Mouse (Mus musculus) MEL (cell line): ENCODE results near the gene Casp6. TPM values are rescaled to one million over a fixed set of nuclear protein-coding genes. Genes with fewer than 3 reads are reported as not detected.

Experiments used
- DNase-seq: peaks from one replicate; pipeline ENCODE4 v3.0.0; 2011; ENCODE audit warnings: low read depth, low spot score
- H3K27ac ChIP-seq: 2 replicates; pipeline ENCODE4 v1.5.1; 2012; ENCODE audit warnings: low read depth, mild to moderate bottlenecking, control low read depth, low read length, moderate library complexity; ENCODE audit not compliant: control insufficient read depth
- H3K27me3 ChIP-seq, 2 experiments: fragments of 150-350 bp in 1 of 2; sonication (generic) in 1 of 2; 2 replicates each; pipeline ENCODE4 v1.6.1; 2012; ENCODE audit warnings: low read length in 2 of 2, mild to moderate bottlenecking in 2 of 2, improper control_type of control experiment in 1 of 2, moderate library complexity in 1 of 2; ENCODE audit not compliant: insufficient read depth in 2 of 2, control insufficient read depth in 1 of 2
- H3K36me3 ChIP-seq, 2 experiments: 2 replicates each; pipeline ENCODE4 v1.6.1; 2012 to 2014; ENCODE audit warnings: low read length in 2 of 2, improper control_type of control experiment in 1 of 2, inconsistent platforms in 1 of 2, mild to moderate bottlenecking in 1 of 2; ENCODE audit not compliant: insufficient read depth in 2 of 2, control insufficient read depth in 1 of 2
- H3K4me1 ChIP-seq, 2 experiments: fragments of 150-350 bp in 1 of 2; sonication (generic) in 1 of 2; 2 replicates each; pipeline ENCODE4 v1.6.1; 2012; ENCODE audit warnings: low read length in 2 of 2, improper control_type of control experiment in 1 of 2, mild to moderate bottlenecking in 1 of 2; ENCODE audit not compliant: insufficient read depth in 2 of 2, control insufficient read depth in 1 of 2
- H3K4me3 ChIP-seq, 2 experiments: fragments of 150-350 bp in 1 of 2; sonication (generic) in 1 of 2; 2 replicates each; pipeline ENCODE4 v1.5.1; 2012; ENCODE audit warnings: low read depth in 2 of 2, low read length in 2 of 2, mild to moderate bottlenecking in 2 of 2, moderate library complexity in 2 of 2, control low read depth in 1 of 2, improper control_type of control experiment in 1 of 2; ENCODE audit not compliant: control insufficient read depth in 1 of 2, insufficient read depth in 1 of 2
- H3K79me2 ChIP-seq: 2 replicates; pipeline ENCODE4 v1.6.1; 2012; ENCODE audit warnings: mild to moderate bottlenecking, low read length, moderate library complexity; ENCODE audit not compliant: control insufficient read depth, poor library complexity, insufficient read depth
- H3K9ac ChIP-seq: 2 replicates; pipeline ENCODE4 v1.6.1; 2012; ENCODE audit warnings: low read depth, mild to moderate bottlenecking, control low read depth, low read length, moderate library complexity; ENCODE audit not compliant: control insufficient read depth, poor library complexity, severe bottlenecking
- H3K9me3 ChIP-seq: fragments of 150-350 bp; sonication (generic); replicated peaks from 2 replicates; pipeline ENCODE4 v1.6.1; 2012; ENCODE audit warnings: mild to moderate bottlenecking, low read length, improper control_type of control experiment, moderate library complexity; ENCODE audit not compliant: insufficient read depth
- CHD1 ChIP-seq: IDR thresholded peaks from 2 replicates; pipeline ENCODE4 v1.6.1; 2012; ENCODE audit warnings: low read depth, mild to moderate bottlenecking, inconsistent platforms, low read length, improper control_type of control experiment
- CHD2 ChIP-seq: IDR thresholded peaks from 2 replicates; pipeline ENCODE4 v1.6.1; 2011; ENCODE audit warnings: low read length, improper control_type of control experiment
- E2F4 ChIP-seq: IDR thresholded peaks from 2 replicates; pipeline ENCODE4 v1.6.1; 2011; ENCODE audit warnings: low read depth, low read length, improper control_type of control experiment, borderline replicate concordance
- ELF1 ChIP-seq: IDR thresholded peaks from 2 replicates; pipeline ENCODE4 v1.6.1; 2014; ENCODE audit warnings: low read depth, mild to moderate bottlenecking, inconsistent platforms, low read length, improper control_type of control experiment, moderate library complexity
- GABPA ChIP-seq: IDR thresholded peaks from 2 replicates; pipeline ENCODE4 v1.6.1; 2012; ENCODE audit warnings: low read depth, mild to moderate bottlenecking, inconsistent platforms, low read length, improper control_type of control experiment, moderate library complexity
- HCFC1 ChIP-seq: IDR thresholded peaks from 2 replicates; pipeline ENCODE4 v1.6.1; 2012; ENCODE audit warnings: low read depth, mild to moderate bottlenecking, inconsistent platforms, low read length, improper control_type of control experiment, moderate library complexity
- KAT2A ChIP-seq: conservative IDR thresholded peaks from 2 replicates; pipeline ENCODE4 v1.6.1; 2012; ENCODE audit warnings: low read depth, low read length, improper control_type of control experiment, inconsistent platforms
- MAX ChIP-seq: IDR thresholded peaks from 2 replicates; pipeline ENCODE4 v1.6.1; 2011; ENCODE audit warnings: low read length, improper control_type of control experiment
- MAZ ChIP-seq: IDR thresholded peaks from 2 replicates; pipeline ENCODE4 v1.6.1; 2012; ENCODE audit warnings: low read depth, mild to moderate bottlenecking, inconsistent platforms, low read length, improper control_type of control experiment
- MYC ChIP-seq: IDR thresholded peaks from 2 replicates; pipeline ENCODE4 v1.6.1; 2011; ENCODE audit warnings: low read depth, mild to moderate bottlenecking, low read length, improper control_type of control experiment, moderate library complexity
- NRF1 ChIP-seq: IDR thresholded peaks from 2 replicates; pipeline ENCODE4 v1.6.1; 2014; ENCODE audit warnings: low read depth, mild to moderate bottlenecking, inconsistent platforms, low read length, improper control_type of control experiment, moderate library complexity; ENCODE audit not compliant: poor library complexity, insufficient read depth, severe bottlenecking
- POLR2AphosphoS5 ChIP-seq: IDR thresholded peaks from 2 replicates; pipeline ENCODE4 v1.6.1; 2012; ENCODE audit warnings: low read depth, borderline replicate concordance, mild to moderate bottlenecking, inconsistent platforms, low read length, moderate library complexity, mixed read lengths
- SIN3A ChIP-seq: IDR thresholded peaks from 2 replicates; pipeline ENCODE4 v1.6.1; 2012; ENCODE audit warnings: low read length, improper control_type of control experiment, inconsistent platforms
- TAL1 ChIP-seq: IDR thresholded peaks from 2 replicates; pipeline ENCODE4 v1.6.1; 2012; ENCODE audit warnings: mild to moderate bottlenecking, inconsistent platforms, low read length, moderate library complexity, mixed read lengths
- UBTF ChIP-seq: IDR thresholded peaks from 2 replicates; pipeline ENCODE4 v1.6.1; 2012; ENCODE audit warnings: low read depth, mild to moderate bottlenecking, inconsistent platforms, low read length, improper control_type of control experiment, moderate library complexity, borderline replicate concordance; ENCODE audit not compliant: insufficient read depth
- ZC3H11A ChIP-seq: IDR thresholded peaks from 2 replicates; pipeline ENCODE4 v1.6.1; 2012; ENCODE audit warnings: low read depth, mild to moderate bottlenecking, inconsistent platforms, low read length, improper control_type of control experiment
- polyA plus RNA-seq, 2 experiments: library from polyadenylated mRNA; stranded (reverse) in 1 of 2; unstranded in 1 of 2; fragments of >175 nt in 1 of 2; fragments of >200 nt in 1 of 2; gene quantifications; 2 replicates each; pipeline versions ENCODE4 v1.2.1 to v1.2.4; 2012; ENCODE audit warnings: low replicate concordance in 2 of 2, low read depth in 1 of 2; ENCODE audit not compliant: insufficient read length in 2 of 2, insufficient read depth in 1 of 2, missing spikeins in 1 of 2
- total RNA-seq: library from RNA; depleted of rRNA; stranded (reverse); fragments of 300-350 nt; gene quantifications from 2 replicates; pipeline ENCODE4 v1.2.3, GENCODE M21; 2012

Gene Casp6
- total and polyA plus RNA-seq, 3 experiments = 8.7 to 34.2 TPM; not detected in 1

DNA sequence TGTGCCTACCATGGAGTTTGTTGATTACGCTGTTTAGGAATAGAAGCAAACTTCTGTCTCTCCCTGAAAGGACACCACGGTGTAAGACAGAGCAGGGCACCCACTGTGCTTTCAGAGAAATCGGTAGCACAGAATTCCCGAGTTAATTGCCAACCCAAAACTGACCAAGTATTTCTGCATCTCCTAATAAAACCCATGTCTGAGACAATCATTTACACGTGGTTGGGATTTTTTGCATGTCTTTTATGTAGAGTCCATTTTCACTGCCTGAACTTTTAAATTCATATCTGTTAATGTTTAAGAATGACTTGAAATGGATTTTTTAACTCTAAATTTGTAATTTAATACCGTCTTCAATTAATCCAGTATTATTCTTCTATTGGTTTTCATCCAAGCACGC is 22.4 kb downstream of the Casp6 start:
- no peak for TF ChIP-seq POLR2AphosphoS5
- TF ChIP-seq ZC3H11A = no peak
- TF ChIP-seq MAX = no peak
- TF ChIP-seq GABPA = no peak
- no peak for TF ChIP-seq TAL1
- TF ChIP-seq KAT2A = no peak
- no peak for TF ChIP-seq ELF1
- TF ChIP-seq E2F4 = no peak

DNA sequence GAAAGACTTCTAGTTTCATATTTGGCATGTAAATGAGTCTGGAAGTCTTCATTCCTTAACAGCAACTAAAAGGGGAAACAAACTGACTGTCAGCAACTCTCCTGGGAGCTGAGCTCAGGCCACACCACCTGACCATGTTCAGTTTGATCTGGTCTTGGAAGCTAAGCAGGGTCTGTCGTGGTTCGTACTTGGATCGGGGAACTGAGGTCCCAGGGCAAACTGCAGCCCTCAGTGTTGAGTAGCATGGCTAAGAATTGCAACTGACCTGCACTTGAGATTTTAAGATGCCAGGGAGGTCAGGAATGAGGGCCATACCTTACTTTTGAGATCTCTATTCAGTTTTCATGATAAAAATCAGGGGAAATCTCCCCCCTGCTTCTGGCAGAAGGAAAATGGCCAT is 24.6 kb downstream of the Casp6 start:
- no peak overlapping the region for H3K9ac ChIP-seq
- H3K27ac ChIP-seq = no peak overlapping the region
- TF ChIP-seq CHD2 = no peak
- TF ChIP-seq UBTF = no peak
- TF ChIP-seq SIN3A = no peak
- TF ChIP-seq MYC = no peak
- TF ChIP-seq HCFC1 = no peak
- no peak for TF ChIP-seq ELF1
- no peak for TF ChIP-seq CHD1
- no peak for TF ChIP-seq GABPA
- no peak for TF ChIP-seq KAT2A
- TF ChIP-seq NRF1 = no peak
- TF ChIP-seq MAZ = no peak
- H3K4me3 ChIP-seq = no peak overlapping the region
- no peaks in the 10 kb centered on the region for H3K36me3 ChIP-seq
- no peaks in the 10 kb centered on the region for H3K27me3 ChIP-seq
- H3K9me3 ChIP-seq = no peaks in the 10 kb centered on the region
- no peak for DNase-seq
- no peaks in the 10 kb centered on the region for H3K79me2 ChIP-seq
- H3K4me1 ChIP-seq = no peaks in the 10 kb centered on the region

More for the DNA sequence above, 22.4 kb downstream of the Casp6 start:
- H3K4me1 ChIP-seq = no peaks in the 10 kb centered on the region
- H3K4me3 ChIP-seq = no peak overlapping the region
- no peak overlapping the region for H3K27ac ChIP-seq
- H3K79me2 ChIP-seq = no peaks in the 10 kb centered on the region
- H3K27me3 ChIP-seq = no peaks in the 10 kb centered on the region
- H3K36me3 ChIP-seq = no peaks in the 10 kb centered on the region
- H3K9ac ChIP-seq = no peak overlapping the region
- H3K9me3 ChIP-seq = no peaks in the 10 kb centered on the region
- no peak for DNase-seq
